Mouse (Mus musculus): Measurements from ENCODE around the gene Eif4a3.
"Not testable (repeated sequence)": the region's sequence is repeated elsewhere in the genome, so short reads cannot be mapped to it uniquely, and the experiment has no call there.

Eif4a3 gene

DNA sequence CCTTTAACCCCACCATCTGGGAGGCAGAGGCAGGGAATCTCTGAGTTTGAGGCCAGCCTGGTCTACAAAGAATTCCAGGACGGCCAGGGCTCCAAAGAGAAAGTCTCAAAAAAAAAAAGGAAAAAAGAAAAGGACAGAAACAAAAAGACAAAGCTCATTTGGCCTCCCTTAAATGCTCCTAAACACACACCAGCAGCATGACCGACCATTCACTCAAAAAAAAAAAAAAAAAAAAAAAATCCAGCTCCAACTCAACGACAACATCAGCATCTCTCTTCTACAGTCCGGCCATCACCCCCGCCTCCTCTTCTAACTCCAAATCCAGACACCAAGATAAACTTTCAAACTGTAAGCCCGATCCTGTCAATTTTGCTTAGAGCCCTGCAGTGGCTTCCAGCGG, 972 bp downstream of the Eif4a3 start:
- no peak for DNase-seq (ENCODE audit: low spot score in 2 of 2)

DNA sequence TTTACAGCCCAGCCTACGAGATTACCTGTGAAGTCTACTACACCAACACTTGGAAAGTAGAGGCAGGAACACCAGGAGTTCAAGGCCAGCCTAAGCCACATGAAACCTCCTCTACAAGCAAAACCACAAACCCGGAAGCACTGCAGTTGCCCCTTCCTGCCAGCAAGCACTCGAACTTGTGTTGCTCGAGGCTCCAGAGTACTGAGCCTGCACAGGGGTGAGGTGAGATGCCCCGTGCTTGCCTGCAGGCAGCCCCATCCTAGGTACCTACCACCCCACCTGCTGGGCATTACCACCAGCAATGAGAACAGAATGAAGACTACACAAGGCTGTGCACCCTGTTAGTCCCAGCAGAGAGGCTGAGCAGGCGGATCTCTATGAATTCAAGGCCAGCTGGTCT, 1.9 kb downstream of the Eif4a3 start:
- no peak for DNase-seq (ENCODE audit: low spot score in 2 of 2)

DNA sequence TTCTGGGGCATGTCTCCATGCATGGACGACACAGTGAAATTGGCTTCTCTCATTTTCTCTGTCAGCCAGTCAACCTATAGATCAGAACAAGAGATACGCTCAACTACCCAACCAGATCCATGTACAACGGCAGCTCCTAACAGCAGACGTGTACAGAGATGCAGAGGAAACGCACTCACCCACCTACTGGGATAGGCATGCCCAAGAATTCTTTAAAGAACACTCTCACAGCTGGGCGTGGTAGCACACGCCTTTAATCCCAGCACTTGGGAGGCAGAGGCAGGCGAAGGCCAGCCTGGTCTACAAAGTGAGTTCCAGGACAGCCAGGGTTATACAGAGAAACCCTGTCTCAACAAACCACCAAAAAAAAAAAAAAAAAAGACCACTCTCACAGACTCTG, 7.0 kb downstream of the Eif4a3 start:
- DNase-seq (ENCODE audit: low spot score in 2 of 2) = not testable (repeated sequence)

DNA sequence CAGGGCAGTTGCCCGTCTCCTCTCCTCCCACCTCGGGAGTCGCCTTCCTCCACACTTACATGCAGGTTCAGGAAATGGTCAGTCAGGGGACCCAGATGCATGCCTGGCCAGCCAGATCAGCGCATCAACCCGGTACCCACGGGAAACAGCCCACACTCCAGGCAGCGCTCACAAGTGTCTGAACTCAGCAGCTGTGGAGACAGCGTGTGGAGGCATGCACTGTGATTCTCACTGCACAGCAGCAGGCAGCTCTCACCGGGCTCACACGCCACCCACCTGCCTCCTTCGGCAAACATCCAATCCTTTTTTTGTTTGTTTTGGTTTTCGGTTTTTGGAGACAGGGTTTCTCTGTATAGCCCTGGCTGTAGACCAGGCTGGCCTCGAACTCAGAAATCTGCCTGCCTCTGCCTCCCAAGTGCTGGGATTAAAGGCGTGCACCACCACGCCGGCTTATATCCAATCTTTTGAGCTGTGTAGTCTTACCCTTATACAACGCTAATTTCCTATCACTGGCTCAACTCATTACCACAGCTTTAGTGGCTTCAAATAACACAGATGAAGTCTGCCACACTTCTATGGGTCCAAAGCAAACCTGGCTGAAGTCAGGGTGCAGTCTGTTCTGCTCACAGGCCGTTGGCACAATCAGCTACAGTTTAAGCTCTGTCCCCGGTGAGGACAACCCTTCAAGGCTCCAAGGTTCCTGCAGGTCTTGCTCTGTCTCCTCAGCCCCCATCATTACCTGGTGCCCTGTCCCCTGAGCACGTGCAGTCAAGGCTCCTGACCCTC, 12.5 kb downstream of the Eif4a3 start:
- DNase-seq (ENCODE audit: low spot score in 2 of 2) = no peak

DNA sequence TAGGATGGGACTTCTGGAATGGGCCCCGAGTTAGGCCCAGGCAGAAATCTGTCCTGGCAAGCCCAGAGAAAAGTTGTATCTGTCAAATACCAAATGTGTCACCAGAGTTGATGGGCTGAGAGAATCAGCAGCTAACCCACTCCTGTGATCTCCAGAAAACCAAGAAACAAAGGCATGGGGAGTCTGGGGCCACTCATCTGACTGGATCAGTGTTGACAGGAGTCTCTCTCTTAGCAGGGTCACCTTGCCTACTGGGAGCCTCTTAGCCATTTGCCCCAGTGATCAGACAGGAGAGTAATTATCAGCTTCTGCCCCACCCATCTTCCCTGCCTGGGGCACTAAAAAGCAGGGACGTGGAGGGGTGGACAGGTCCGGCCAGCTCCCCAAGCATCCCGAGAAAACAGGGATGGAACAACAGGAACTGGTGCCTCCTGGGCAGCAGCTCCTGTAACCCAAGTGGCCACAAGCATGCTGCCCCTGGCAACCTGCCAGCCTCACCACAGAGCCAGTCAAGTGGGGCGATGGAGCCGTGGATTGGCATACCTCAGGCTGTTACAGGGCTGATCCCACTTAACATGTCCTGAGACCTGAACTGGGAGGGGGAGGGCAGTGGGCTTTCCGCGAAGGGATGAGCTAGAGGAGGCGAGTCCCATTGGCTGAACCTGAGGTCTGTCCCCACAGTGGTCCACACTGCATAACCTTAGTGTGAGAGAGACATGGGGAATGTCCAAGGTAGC, 13.9 kb downstream of the Eif4a3 start:
- DNase-seq (ENCODE audit: low spot score in 2 of 2) = no peak

DNA sequence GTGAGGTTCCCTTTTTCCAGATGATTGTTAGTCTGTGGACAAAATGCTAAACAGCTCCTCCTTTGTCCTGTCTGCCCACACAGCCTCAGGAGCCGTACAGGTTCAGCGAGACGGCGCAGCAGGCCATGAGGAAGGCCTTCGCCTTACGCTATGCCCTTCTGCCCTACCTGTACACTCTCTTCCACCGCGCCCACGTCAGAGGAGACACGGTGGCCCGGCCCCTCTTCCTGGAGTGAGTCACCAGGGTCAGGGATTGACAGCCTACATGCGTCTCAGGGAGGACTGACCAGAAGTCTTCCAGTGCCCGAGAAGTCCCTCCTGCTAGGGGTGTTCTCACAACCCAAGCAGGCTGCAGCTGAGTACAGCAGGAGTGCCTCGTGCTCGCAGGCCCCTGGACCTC, 18.9 kb downstream of the Eif4a3 start:
- DNase-seq (ENCODE audit: low spot score in 2 of 2) = peak in 1 of 2 experiments; percentile 57

DNA sequence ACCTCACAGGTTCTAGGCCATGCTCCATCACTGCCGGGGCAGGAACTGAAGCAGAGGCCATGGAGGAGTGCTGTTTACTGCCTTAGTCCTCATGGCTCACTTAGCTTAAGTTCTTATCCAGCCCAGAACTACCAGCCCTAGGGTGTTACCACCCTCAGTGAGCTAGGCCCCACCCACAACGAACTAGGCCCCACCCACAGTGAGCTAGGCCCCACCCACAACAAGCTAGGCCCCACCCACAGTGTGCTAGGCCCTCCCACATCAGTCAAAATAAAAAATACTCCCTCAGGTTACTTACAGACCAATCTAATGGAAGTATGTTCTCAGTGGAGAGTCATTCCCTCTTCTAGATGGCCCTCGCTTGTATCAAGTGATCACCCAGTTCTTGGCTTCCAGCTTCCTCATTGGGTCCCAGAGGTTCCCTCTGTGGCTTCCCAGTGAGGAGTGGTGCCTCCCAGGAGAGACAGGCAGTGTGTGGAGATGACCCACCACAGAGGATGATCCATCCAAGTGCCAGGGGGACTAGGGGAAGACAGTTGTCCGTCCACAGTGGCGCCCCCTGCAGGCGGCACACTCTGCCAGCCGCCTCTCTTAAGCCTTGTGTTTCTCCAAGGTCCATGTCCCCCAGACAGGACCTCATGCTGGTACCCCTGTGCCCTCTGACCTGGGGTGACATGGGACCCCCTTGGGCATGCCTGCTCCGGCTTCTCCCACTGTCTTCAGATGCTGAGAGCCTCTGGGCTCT, 26.5 kb downstream of the Eif4a3 start:
- DNase-seq (ENCODE audit: low spot score in 2 of 2) = no peak

DNA sequence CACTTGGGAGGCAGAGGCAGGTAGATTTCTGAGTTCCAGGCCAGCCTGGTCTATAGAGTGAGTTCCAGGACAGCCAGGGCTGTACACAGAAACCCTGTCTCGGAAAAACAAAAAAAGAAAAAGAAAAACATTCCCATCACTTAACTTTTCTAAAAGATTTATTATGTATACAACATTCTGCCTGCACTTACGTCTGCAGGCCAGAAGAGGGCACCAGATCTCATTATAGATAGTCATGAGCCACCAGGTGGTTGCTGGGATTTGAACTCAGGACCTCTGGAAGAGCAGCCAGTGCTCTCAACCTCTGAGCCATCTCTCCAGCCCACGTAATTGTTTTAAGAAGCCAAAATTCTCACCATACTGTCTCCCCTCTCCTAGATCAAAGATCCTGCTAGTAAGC, 27.4 kb downstream of the Eif4a3 start:
- DNase-seq (ENCODE audit: low spot score in 2 of 2) = not testable (repeated sequence)

DNA sequence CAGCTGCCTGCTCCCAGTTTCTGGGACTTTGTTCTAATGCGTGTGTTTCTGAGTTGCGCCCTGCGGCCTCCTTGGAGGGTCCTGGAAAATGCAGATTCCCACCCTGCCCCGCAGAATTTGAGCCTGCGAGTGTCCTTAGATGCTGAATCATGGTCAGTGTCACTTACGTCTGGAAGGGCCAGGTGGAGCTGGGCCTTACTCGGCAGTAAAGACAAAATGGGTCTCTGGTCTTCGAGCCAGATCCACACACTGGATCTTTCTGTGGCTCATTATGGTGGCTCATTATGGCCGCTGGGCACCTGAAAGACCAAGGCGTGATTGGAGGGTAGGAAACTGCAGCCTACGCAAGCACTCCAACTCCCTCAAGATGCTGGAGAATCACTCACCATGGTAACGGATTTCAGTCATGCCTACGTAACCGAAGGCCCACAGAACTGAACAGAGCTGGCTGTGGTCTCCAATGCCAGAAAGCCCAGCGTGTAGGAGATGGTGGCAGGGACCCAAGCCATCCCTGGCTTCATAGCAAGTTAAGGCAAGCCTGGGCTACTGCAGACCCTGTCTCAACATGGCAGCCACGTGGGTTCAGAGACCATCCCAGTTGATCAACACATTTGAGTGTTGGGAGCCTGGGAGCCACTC, 31.2 kb downstream of the Eif4a3 start:
- no peak for DNase-seq (ENCODE audit: low spot score in 2 of 2)

DNA sequence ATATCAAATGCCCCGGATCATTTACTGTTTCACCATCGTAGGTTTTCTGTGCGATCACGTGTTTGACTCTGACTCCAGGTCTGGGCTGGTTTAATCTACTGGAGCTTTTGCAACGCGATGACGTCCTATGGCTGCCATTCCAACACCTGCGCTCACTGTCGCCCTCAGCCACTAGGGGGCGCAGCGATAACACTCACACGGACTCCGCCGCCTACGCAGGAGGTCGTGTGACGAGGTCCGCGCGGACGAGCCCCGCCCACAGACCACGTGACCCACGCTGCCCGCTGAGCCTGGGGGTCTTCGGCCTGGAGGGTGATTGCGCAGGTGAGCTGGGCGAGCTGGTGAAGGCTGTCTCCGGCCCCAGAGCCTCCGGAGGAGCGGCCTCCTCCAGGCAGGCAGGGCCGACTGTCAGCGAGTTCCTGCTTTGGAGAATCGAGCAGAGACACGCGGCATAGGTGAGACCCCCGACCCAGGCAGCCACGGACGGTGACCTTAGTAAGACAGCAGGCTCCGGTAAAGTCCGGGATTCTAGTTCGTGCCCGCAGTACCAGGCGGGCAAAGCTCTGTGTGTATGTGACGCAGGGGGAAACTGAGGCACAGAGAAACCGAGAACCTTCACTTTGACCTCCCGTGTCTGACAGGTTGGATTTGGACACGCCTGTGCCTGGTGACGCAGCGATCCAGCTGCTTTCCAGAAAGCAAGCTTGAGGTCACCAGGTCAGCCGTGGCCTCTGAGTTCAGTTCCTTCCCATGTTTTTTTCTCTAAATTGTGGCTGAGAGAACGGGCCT, 31.9 kb downstream of the Eif4a3 start, which contains the start of gene Gaa:
Gene Gaa (plus strand): TSS at position 120 of the 789 bp plus-strand sequence.
- DNase-seq (ENCODE audit: low spot score in 2 of 2) = peak; percentile 93 to 94

DNA sequence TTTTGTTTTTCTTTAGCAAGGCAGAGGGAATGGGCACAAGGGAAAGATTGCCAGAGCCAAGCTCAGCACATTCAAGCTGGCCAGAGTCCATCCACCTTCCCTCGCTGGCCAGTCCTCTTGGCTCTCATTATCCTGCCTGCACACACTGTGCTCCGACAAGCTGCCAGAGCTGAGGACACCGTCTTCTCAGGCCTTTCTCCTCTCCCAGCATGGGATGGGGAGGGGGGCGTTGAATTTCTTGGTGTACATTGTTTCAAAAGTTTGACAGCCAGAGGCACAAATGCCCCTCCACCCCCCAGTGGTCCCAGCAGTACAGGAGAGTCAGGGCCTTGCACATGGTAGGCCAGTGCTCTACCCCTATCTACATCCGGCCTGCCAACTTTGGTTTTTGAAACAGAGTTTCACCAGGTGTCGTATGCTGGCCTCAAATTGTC, 32.6 kb downstream of the Eif4a3 start:
- DNase-seq (ENCODE audit: low spot score in 2 of 2) = no peak

DNA sequence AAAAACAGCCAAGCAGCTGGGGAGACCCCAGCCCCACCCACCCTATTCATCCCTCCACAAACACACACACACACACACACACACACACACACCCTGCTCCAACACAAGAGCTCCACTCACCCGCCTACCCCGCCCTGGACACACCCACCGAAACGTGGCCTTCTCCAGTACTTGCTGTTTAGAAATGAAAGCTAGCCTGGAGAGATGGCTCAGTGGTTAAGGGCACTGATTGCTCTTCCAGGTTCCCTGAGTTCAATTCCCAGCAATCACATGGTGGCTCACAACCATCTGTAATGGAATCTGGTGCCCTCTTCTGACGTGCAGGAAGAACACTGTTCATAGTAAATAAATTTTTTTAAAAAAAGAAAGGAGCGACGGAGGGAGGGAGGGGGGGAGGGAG, 34.1 kb downstream of the Eif4a3 start:
- DNase-seq (ENCODE audit: low spot score in 2 of 2) = no peak

DNA sequence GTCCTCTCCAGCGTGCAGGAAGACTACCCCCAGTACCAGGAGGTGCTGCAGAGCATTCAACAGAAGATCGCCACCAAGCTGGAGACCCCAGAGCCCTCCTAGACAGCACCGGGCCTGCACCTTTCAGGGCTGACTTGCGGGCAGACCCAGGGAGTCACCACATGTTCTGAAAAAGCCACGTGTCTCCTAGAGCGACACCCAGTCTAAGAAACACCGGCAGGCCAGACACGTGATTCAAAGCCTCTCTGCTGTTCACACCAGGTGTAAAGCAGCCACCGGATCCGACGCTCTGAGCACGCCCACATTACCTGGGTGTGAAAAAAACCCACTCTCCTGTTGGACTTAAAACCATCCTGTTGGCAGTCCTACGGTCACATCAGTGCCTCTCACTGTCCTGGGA, 35.5 kb downstream of the Eif4a3 start:
- no peak for DNase-seq (ENCODE audit: low spot score in 2 of 2)

DNA sequence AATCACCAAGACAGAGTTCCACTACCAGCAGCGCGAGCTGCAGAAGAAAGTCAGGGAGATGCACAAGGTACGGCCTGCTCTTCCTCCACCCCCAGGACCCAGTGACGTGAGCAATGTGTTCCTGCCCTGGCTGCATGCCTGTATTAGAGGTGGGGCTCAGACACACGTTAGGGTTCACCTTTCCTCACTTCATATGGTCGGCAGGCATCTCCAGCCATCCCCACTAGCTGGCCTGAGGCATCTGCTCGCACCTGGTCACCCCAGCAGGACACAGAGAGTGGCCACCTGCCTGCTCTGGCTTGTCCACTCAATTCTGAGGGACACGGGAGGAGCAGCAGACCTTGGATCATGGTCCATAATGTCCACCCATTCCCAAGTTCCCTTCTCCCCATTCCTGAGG, 39.9 kb downstream of the Eif4a3 start:
- no peak for DNase-seq (ENCODE audit: low spot score in 2 of 2)

DNA sequence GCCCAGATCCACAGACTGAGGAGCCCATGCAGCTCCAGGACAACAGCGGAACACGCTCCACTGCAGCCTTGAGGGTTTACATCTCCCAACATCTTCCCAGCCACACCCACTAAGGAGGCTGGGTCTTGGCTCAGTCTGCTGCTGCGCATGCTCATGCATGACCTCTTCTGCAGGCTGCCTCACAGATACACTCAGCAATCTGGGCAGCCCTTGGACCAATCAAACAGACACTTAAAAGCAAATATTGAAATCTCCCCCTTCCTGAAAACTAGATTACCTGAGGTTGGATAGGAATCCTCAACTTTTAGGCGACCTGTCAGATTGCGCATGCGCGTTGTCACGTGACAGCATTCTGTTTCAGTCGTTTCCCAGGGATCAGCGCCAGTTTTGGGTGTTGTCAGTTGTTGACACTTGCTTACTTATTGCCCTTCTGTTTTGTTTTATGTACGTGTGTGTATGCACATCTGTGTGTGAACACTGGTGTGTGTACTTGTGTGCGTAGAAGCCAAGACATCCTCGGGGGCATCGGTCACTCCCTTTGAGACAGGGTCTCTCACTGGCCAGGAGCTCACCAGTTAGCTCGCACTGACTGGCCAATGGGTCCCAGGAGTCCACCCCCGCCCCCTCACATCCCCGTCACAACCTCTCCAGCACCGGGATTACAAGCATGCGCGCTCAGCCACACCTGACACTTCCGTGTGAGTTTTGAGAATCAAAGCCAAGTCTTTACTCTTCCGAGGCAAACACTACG, 41.1 kb downstream of the Eif4a3 start:
- peak; percentile 37 to 56 for DNase-seq (ENCODE audit: low spot score in 2 of 2)

DNA sequence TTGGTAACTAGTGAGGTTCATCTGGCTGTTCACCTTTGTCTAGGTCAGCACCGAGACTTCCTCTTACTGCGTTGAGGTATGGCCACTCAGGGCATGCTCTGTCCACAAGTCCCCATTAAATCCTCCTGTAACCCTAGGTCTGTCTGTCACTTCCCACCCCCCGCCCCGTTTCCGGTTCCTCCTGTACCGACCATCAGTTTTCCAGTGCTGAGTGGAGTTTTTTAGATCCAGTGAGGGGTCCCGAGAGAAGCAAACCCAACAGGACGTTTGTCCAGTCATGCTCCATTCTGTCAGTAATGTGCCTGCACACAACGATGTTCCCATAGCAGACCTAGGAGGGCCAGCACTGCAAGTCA, 41.7 kb downstream of the Eif4a3 start:
- DNase-seq (ENCODE audit: low spot score in 2 of 2) = no peak

DNA sequence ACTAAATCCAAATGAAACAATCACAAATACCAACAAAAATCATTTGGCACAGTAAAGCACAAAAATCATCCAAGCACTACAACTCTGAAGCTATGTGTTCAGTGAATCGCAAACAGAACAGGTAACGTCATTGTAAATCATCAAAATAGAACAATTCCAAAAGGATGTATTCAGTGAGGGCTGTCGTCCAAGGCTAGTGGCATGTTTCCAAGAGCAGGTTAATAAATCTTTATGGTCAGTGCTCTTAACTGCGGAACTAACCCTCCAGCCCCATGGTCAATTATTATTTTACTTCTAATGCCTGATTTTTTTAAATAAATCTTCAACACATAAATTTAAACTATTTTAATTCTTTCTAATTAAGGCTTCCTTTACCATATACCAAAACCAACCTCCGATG, 43.3 kb downstream of the Eif4a3 start:
- not testable (repeated sequence) for DNase-seq (ENCODE audit: low spot score in 2 of 2)

DNA sequence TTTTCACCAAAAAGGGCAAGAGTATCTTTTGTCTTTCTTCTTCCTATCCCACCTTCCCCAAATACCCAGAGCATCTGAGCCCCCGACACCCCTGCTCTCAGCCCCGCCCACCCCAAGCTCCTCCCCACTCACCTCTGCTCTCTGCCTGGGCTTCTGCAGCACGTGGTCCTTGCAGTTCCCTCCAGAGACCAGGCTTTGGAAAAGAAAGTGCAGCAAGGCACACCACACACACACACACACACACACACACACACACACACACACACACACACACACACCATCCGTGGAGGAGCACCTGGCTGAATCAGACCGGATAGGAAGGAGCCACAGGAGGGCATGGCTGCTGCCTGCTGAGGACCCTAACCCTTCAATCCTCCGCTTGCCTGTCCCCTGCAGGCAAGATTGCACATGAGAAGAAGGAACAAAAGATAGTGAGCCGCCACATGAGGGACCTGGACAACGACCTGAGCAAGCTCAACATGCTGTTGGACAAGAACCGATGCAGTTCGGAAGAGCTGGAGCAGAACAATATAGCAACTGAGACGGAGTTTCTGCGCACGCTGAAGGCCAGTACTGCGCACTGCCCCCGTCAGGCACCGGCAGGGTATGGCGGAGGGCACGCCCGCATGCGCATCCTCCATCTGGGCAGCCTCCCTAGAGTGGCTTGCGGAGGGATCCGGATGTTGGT, 46.9 kb downstream of the Eif4a3 start:
- DNase-seq (ENCODE audit: low spot score in 2 of 2) = no peak

DNA sequence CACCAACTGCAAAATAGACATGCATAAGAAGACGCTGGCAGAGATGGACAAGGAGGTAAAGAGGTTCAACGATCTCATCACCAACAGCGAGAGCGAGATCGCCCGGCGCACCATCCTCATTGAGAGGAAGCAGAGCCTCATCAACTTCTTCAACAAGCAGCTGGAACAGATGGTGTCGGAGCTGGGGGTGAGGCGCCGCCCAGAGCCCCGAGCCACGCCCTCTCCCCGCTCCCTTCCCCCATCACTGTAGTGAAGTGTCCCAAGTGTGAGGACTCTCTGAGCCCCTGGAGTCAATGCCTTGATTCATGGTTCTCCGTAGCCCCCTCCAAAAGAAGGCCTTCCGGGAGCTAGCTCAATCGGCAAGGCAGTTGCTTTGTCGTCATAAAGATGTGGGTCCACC, 48.9 kb downstream of the Eif4a3 start:
- no peak for DNase-seq (ENCODE audit: low spot score in 2 of 2)

DNA sequence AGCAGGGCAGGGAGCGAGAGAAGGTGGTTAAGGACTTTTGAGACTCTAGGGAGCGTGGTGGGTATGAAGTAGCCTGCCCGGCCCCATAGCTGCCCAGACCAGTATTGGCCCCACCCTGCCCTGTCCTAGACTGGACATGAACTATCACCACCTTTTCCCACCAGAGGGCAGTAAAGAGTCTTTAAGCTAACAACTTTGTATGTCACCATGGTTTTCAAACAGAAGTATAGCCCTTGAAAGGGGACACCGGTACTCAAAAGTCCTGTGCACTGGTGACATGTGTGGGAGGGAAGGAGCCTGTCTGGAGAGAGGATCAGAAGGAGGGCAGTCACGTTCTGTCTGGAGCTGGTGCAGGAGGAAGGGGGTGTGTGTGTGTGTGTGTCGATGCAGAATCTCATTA, 50.9 kb downstream of the Eif4a3 start:
- DNase-seq (ENCODE audit: low spot score in 2 of 2) = no peak

Data from urinary bladder, adult 18-20 months (tissue).